In genomic region chr11:91310212-91310742, GRCm38 (mm10) we compare ENCODE assay signal across 17 mouse cellular contexts.
"Had no signal": no experiment of that assay in that cellular context is flagged by ENCODE, and none has a peak within 500 bp of the region (broad histone marks: within the 10 kb centered on the region; RNA-seq: fewer than 3 reads in every experiment).

No protein-coding gene starts in this region.

- H3K27me3 ChIP-seq: lung, embryonic 15.5 days; megakaryocyte, embryonic 14.5 days; midbrain, embryonic 13.5 days; midbrain, embryonic 15.5 days; neural tube, embryonic 12.5 days; stomach, embryonic 15.5 days had no signal

- H3K4me3 ChIP-seq: lung, embryonic 15.5 days; megakaryocyte, embryonic 14.5 days; midbrain, embryonic 13.5 days; midbrain, embryonic 15.5 days; neural tube, embryonic 12.5 days; stomach, embryonic 15.5 days had no signal

- H3K4me2 ChIP-seq: lung, embryonic 15.5 days; midbrain, embryonic 11.5 days; midbrain, embryonic 13.5 days; midbrain, embryonic 15.5 days; neural tube, embryonic 12.5 days; stomach, embryonic 15.5 days had no signal

- ATAC-seq: lung, postnatal 0 days; midbrain, embryonic 13.5 days; midbrain, embryonic 15.5 days had no signal

- DNase-seq: lung, adult 2 months; lung, postnatal 14 days; lung, postnatal 36 days; right cerebral cortex, postnatal 14 days; thymus, adult 2 months; thymus, postnatal 25 days; thymus, postnatal 4 days had no signal

- H3K9ac ChIP-seq: lung, embryonic 15.5 days; midbrain, embryonic 13.5 days; midbrain, embryonic 15.5 days; neural tube, embryonic 12.5 days; stomach, embryonic 15.5 days had no signal

- H3K36me3 ChIP-seq: lung, embryonic 15.5 days; midbrain, embryonic 13.5 days; midbrain, embryonic 15.5 days; neural tube, embryonic 12.5 days; stomach, embryonic 15.5 days had no signal

- H3K9me3 ChIP-seq: lung, embryonic 15.5 days; midbrain, embryonic 13.5 days; midbrain, embryonic 15.5 days; neural tube, embryonic 12.5 days; stomach, embryonic 15.5 days had no signal

- H3K27ac ChIP-seq: lung, embryonic 15.5 days; macrophage; midbrain, embryonic 13.5 days; midbrain, embryonic 15.5 days; neural tube, embryonic 12.5 days; stomach, embryonic 15.5 days; stomach, postnatal 0 days had no signal

- H3K4me1 ChIP-seq: lung, embryonic 15.5 days; megakaryocyte, embryonic 14.5 days; midbrain, embryonic 13.5 days; midbrain, embryonic 15.5 days; neural tube, embryonic 12.5 days; stomach, embryonic 15.5 days had no signal
